Mouse (Mus musculus) layer of hippocampus, postnatal 10 days (tissue): ENCODE measurements around the gene Fxr1. TPM values are rescaled to one million over a fixed set of nuclear protein-coding genes. Genes with fewer than 3 reads are reported as not detected.
A peak's percentile ranks its signal among the peaks of the same experiment; 100 is the strongest.
"Not testable (repeated sequence)": the region's sequence is repeated elsewhere in the genome, so short reads cannot be mapped to it uniquely, and the experiment has no call there.

Experiments
- DNase-seq, 2 experiments: peaks; one replicate each; pipeline ENCODE4 v3.0.0; 2021; ENCODE audit warnings: low spot score in 2 of 2
- total RNA-seq, 2 experiments: library from RNA; stranded (reverse); gene quantifications; 2 replicates each; pipeline ENCODE4 v1.2.3; 2021

The Fxr1 gene
- total RNA-seq, 2 experiments from 2014 or later: 75.1 to 77.3 TPM

DNA sequence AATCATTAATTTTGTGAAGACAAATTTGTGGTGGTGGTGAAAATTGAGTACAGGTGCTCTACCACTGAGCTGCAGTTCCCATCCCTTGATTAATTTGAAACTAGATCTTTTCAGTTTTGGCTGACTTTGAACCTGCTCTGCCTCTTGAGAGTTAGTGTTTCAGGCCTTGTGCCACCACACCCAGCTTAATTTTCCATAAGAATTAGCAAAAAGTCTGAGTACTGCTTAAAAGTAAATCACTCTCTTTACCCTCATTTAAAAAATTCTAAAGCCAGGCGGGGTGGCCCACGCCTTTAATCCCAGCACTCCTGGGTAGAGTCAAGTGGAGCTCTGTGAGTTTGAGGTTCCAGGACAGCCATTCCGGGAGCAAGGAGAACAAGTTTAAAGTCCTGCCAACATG, 16.0 kb downstream of the Fxr1 start:
- DNase-seq: no peak

GRCm38 (mm10) chr3:34041990-34042389, 22.2 kb downstream of the Fxr1 start:
- no peak for DNase-seq

- DNase-seq: no peak
These were observed 42.6 kb downstream of the Fxr1 start for GRCm38 (mm10) chr3:34062352-34062751.

DNA sequence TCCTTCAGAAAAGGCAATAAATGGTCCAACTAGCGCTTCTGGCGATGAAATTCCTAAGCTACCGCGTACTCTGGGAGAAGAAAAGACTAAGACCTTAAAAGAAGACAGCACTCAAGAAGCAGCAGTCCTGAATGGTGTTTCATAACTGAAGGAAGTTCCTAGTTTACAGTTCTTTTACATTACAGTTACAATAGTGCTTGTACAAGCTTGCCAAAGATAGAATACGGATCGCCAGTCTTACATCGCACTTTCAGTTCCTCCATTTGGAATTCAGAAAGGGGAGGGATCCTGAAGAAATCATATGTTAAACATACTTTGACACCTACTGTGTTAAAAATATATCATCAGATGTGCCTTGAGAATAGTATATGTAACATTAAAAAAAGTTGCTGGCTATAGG, 49.2 kb downstream of the Fxr1 start:
- DNase-seq: not testable (repeated sequence)

- no peak for DNase-seq
These were observed 53.0 kb downstream of the Fxr1 start for GRCm38 (mm10) chr3:34072726-34073125.

GRCm38 (mm10) chr3:34076058-34076759, 56.5 kb downstream of the Fxr1 start:
- no peak for DNase-seq

DNA sequence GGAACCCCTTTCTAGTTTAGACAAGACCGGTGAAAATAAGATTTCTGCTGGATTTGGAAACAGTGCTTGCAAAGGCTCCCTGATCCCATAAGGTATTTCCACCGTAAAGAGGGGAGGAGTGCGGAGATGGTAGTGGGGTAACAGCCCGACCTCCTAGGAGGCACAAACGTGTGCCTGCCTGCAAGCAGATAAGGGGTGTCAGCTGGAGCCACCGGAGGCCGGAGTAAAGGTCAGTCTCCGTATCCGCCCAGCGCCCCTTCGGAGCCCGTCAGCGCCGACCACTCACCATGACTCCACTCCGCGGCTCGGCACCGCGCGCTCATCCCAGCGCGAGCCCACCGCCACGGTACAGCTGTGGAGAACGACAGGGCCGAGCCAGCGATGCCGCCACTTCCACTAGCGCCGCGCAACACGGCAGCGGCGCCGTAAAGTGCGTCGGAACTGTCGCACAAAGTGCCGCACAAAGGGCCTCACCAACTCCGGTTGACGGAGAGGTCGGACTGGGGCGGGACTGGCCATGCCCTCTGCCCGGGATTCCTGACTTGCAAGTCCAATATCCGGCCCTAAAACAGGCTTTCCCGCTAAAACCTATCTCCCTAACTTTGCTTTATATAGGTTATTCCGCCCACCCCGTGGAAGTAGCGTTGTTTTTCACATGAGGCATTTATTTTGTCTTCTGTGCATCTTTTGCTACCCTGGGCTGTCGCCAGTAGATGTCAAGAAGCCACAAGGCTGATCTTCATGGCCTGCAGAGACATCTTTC, 61.3 kb downstream of the Fxr1 start, which contains the start of gene Dnajc19:
TSS of gene Dnajc19 (minus strand) at position 422 of the 763 bp plus-strand sequence.
- peak; percentile 94 to 95 for DNase-seq

DNA sequence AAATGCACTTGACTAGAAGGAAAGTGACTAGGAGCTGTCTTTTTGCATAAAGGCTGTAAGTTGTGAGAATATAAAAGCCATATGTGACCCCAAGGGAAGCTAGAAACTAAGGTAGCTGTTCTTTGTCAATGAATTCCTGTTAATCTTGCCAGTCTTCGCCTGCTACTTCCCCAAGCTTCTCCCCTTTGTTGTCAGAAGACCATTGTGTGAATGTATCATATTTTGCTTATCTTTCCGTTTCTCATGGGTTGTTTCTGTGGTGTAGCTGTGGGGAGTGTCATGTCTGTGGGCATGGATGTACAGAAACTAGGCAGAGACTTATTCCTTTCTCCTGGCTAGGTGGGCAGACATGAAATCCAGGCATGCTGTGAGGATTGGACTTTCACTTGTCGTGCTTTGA, 62.2 kb downstream of the Fxr1 start:
- DNase-seq: no peak

DNA sequence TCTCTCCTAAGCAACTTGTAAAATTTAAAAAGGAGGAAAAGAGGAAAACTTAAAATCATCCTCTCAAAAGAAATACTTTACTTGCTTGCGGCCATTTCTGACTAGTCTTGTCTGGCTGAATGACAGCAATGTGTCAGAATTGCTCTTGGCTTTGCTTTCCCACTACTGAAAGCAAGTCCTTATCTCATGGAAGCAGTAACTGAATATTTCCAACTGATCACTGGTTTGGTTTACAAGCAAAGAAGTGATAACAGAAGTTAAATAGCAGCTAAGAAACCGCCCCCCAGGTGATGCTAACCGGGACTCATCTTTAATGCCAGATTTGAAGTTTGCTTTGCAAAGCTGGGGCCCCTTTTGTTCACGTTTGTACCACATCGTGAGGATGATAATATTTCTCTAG, 63.9 kb downstream of the Fxr1 start:
- no peak for DNase-seq

- no peak for DNase-seq
These were observed 83.1 kb downstream of the Fxr1 start for GRCm38 (mm10) chr3:34102891-34103290.

DNA sequence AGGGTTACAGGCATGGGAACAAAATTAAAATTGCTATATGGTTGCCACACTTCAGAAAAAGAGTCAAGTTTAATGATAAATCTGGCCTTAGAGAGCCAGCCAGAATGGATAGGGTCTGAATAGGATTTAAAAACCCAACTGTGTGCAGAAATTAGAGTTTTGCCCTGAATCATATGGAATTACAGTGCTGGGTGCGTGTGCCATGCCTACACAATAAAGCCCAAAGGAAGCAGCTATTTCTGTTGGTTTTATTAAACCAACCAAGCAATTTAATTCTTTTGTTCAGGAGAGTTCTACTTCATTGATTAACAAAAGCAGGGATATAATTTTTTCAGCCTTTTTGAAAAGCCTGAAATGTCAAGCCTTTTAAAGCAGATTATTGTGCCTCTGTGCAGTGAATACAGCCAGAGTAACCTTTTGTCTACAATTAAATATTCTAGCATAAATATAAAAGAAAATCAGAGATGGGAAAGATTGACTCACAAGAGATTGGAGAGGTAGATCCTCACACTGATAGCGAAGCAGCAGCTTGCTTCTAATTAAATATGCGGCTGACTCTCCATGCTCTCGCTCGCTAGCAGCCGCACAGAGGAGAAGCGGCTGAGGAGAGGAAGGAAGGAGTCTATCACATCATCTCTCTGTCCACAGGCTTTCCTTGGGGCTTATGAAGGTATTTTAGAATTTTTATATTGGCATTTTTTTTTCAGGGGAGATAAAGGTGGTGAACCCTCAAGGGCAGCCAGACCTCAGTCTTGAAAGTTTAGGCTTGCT, 84.3 kb downstream of the Fxr1 start:
- DNase-seq: peak in 1 of 2 experiments; percentile 16

GRCm38 (mm10) chr3:34106421-34106820, 86.7 kb downstream of the Fxr1 start:
- DNase-seq: no peak

GRCm38 (mm10) chr3:34107631-34108030, 87.9 kb downstream of the Fxr1 start:
- no peak for DNase-seq

DNA sequence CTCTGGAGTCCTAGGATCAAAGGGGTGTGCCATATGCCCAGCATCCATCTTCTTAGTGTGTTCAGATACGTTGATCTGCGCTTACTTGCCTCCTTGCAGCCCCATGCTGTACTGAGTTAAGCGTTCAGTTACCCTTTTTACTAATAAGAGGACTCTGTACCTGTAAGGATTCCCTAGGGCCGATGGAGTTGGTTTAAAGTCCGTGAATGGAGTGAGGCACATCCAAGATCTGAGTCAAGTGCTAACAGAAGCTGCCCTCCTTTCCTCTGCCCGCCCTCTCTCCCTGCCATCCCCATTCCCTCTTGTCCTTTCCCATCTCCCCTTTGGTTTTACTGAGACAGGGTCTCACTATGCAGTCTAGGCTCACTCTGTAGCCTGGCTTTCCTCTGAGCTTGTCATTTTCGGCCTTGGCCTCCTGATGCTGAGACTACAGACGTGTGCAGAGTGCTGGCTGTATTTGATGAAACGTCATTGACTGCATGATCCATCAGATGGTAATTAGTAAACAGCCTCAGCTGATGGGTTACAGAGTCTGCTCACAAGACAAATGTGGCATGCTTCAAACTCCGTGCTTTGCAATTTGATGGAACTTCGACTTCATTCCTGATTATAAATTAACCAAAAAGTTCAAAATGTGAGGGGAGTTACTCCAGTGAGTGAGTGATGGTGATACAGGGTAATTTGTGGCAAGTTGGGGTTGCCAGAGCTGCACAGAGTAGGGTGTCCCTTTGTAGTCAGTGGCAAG, 92.4 kb downstream of the Fxr1 start:
- no peak for DNase-seq

GRCm38 (mm10) chr3:34115806-34116205, 96.1 kb downstream of the Fxr1 start:
- DNase-seq: no peak

- no peak for DNase-seq
These were observed 100.1 kb downstream of the Fxr1 start for GRCm38 (mm10) chr3:34119869-34120268.

Other genes with a start within 250 kb of the Fxr1 start
- gene Ttc14, start 220.1 kb upstream of the Fxr1 start, total RNA-seq: 10 to 100 TPM; 64.7 to 85.1 TPM
- gene Ccdc39, start 175.6 kb upstream of the Fxr1 start, total RNA-seq: 10 to 100 TPM; 34.8 to 39.2 TPM
- gene Dnajc19, start 61.4 kb downstream of the Fxr1 start, total RNA-seq: 10 to 100 TPM; 66.0 to 67.3 TPM